7 mouse cellular contexts compared by ENCODE assay signal in genomic region chr17:87671890-87672660, GRCm38 (mm10). TPM values are rescaled to one million over a fixed set of nuclear protein-coding genes. Genes with fewer than 3 reads are reported as not detected.
DNase-seq lines count a peak whose midpoint lies in the region; ATAC-seq lines count a peak whose summit lies in the region.

Gene Msh2, plus strand, starts transcription at chr17:87672330.

- no peaks in the 10 kb centered on the region for H3K27me3 ChIP-seq in intestine, embryonic 15.5 days (replicated peaks)
- H3K27me3 ChIP-seq in midbrain, embryonic 10.5 days (ENCODE audit: low read depth, poor library complexity, severe bottlenecking), result no peaks in the 10 kb centered on the region

- peak within 1 kb of the TSS; percentile 74 for H3K4me2 ChIP-seq in intestine, embryonic 15.5 days (replicated peaks)

- intact Hi-C loops in gastrocnemius, postnatal 36 days (cut with DNase I), result no loop called here
- intact Hi-C loops in left cerebral cortex, postnatal 25 days (cut with DNase I), result loop anchor here (5.0 kb wide), 1 partner anchor 125 kb away; the partner anchor contains the start of gene Kcnk12

- peak within 1 kb of the TSS; percentile 86 for H3K9ac ChIP-seq in intestine, embryonic 15.5 days

- H3K27ac ChIP-seq in intestine, embryonic 15.5 days, result peak within 1 kb of the TSS; percentile 86
- peak within 1 kb of the TSS; percentile 95 for H3K27ac ChIP-seq in midbrain, embryonic 10.5 days (replicated peaks)

- H3K9me3 ChIP-seq in intestine, embryonic 15.5 days, result no peaks in the 10 kb centered on the region
- 0 out of 2 replicates have a peak, but pooled peaks cover 9% of the 10 kb centered on the region for H3K9me3 ChIP-seq in midbrain, embryonic 10.5 days (replicated peaks)

- ATAC-seq in intestine, embryonic 15.5 days, result peak; percentile 99

- peak; percentile 99 for DNase-seq in adrenal gland, adult 2 months
- DNase-seq in embryo, embryonic 11.5 days (ENCODE audit: low read depth, low spot score), result peak; percentile 99
- DNase-seq in gastrocnemius, postnatal 36 days, result peak; percentile 95 to 97
- DNase-seq in left cerebral cortex, postnatal 25 days (ENCODE audit: low spot score in 2 of 2), result peak; percentile 97 to 98
- DNase-seq in midbrain, embryonic 10.5 days (ENCODE audit: low spot score), result peak; percentile 99
- DNase-seq in right cerebral cortex, postnatal 4 days, result peak; percentile 95

- WGBS in intestine, embryonic 15.5 days, result under 1% methylated on average over 44 of the region's 44 CpGs
- under 1% methylated on average over 44 of the region's 44 CpGs for WGBS in midbrain, embryonic 10.5 days

- no peaks in the 10 kb centered on the region for H3K36me3 ChIP-seq in intestine, embryonic 15.5 days
- peaks cover 31% of the 10 kb centered on the region for H3K36me3 ChIP-seq in midbrain, embryonic 10.5 days

- H3K4me1 ChIP-seq in intestine, embryonic 15.5 days (replicated peaks), result peaks cover 7% of the 10 kb centered on the region
- H3K4me1 ChIP-seq in midbrain, embryonic 10.5 days, result peaks cover 38% of the 10 kb centered on the region

- H3K4me3 ChIP-seq in intestine, embryonic 15.5 days (replicated peaks), result peak within 1 kb of the TSS; percentile 92
- H3K4me3 ChIP-seq in midbrain, embryonic 10.5 days, result peak within 1 kb of the TSS; percentile 91

RNA-seq across cellular contexts. Expression of gene Msh2, which starts in this region (rescaled TPM):
- 10 to 100 TPM; 16.8 to 21.6 TPM for total RNA-seq in adrenal gland, adult 2 months (2021)
- 2.3 and 6.1 TPM in 2 replicates for polyA plus RNA-seq in adrenal gland, adult 2 months (2012; rRNA removed)
- 1 to 10 TPM; 8.0 TPM for total RNA-seq in gastrocnemius, postnatal 36 days (2021)
- polyA plus RNA-seq in intestine, embryonic 15.5 days (2015; fragmentation: Nextera tagmentation; extraction: Ambion mirVana), result 63.7 and 74.5 TPM in 2 replicates
- 10 to 100 TPM; 27.2 to 29.1 TPM for total RNA-seq in left cerebral cortex, postnatal 25 days (2021)
- 135 and 141 TPM in 2 replicates for polyA plus RNA-seq in midbrain, embryonic 10.5 days (2016; fragmentation: Nextera tagmentation; extraction: Ambion mirVana)

Comparison
In these comparisons a context has a peak if more than half of its experiments do, and no peak if none do; other contexts are left out.
1. Peak in every context shown above with its lines: DNase-seq, ATAC-seq, H3K4me3 ChIP-seq and H3K27ac ChIP-seq.